Mouse (Mus musculus) erythroblast, embryonic 14.5 days (primary cell): ENCODE results near the gene Gcnt7.

ENCODE experiments used
- GATA1 ChIP-seq: IDR thresholded peaks from 2 replicates; pipeline ENCODE4 v1.6.1; 2012; ENCODE audit warnings: low read length, inconsistent platforms, mixed read lengths
- TAL1 ChIP-seq: IDR thresholded peaks from 3 replicates; pipeline ENCODE4 v1.6.1; 2012; ENCODE audit warnings: low read length, inconsistent platforms, mixed read lengths

- TF ChIP-seq GATA1, result no peak
- no peak for TF ChIP-seq TAL1
Observed at GRCm38 (mm10) chr2:172416218-172416617, 42.2 kb downstream of the Gcnt7 start.
